Mouse (Mus musculus) cerebellum, postnatal 25 days (tissue): ENCODE results near the gene Rasgef1c.

Experiments used
- DNase-seq, 2 experiments: peaks; one replicate each; pipeline ENCODE4 v3.0.0; 2021; ENCODE audit warnings: mixed read lengths in 2 of 2

Rasgef1c gene

DNA sequence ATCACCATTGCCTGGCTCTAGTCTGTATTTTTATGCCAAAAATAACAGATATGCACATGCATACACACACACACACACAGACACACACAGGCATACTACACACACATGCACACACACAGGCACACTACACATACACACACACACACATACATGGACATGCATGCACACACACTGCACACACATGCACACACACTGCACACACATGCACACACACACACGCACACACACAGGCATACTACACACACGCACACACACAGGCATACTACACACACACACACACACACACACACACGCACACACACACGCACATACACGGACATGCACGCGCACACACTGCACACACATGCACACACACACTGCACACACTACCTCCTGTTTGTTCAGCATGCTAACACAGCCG, 77.3 kb downstream of the Rasgef1c start:
- DNase-seq, result no peak

DNA sequence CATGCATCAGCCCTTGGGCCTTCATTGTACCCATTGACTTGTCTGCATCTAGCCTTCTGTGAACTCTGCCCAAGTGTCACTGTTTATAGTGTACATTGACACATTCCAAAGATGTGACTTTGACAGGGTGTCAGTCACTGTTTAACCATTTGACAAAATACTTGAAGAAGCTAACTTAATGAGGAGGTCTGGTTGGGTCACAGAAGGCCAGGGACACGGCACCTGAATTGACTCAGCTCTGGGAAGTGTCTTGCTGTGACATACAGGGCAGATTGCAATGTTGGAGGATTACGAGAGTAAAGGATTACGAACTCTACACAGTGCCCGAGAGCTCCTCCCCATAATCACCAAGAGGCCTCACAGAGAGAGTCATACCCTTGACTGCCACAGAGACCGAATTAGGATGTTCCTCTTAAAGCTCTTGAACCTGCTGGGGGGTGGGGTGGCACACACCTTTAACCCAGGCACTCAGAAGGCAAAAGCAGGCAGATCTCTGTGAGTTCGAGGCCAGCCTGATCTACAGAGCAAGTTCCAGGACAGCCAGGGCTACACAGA, 79.1 kb downstream of the Rasgef1c start:
- no peak for DNase-seq

DNA sequence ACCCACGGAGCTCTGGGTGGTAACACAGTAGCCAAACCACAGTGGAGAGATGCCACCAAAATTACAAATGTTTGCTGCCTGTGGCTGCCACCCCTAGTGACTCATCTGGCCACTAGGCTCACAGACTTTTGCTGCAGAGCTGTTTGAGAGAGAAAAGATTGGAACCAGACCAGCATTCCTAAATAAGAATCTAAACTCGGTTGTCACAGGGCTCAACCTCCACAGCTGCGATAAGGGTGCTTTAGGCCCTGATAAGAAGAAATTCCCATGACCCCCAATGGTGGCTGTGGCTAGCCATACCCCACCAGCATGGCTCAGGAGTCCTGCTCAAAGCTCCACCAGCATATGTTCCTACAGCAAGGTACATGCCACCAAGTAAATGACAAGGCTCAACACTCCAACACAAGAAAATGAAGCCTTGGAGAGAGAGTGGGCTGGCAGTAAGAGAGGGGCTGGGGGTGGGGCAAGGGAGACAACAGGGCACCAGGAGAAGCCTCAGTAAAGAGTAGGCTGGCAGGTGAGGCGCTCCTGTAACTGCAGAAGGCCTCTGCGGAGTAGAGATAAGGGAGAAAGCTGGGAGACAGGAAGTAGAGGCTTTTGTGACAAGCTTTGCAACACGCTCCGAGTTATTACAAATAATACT, 79.8 kb downstream of the Rasgef1c start:
- DNase-seq, result no peak

DNA sequence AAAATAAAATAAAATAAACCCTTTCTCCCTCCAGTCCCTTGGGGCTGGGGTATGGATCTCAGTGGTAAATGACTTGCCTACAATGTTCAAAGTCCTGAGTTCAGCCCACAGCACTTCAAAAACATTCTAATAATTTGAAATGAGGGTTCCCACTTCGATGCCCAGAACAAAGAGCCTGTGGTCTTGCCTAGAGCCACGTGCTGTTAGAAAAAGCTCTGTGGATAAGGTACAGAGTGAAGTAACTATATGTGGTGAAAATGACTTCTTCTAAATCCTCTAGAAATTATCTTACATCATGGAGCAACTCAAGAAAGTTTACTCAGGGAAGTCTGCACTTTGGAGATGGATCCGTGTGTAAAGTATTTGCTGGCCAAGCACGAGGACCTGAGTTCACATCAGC, 80.5 kb downstream of the Rasgef1c start:
- DNase-seq, result no peak

DNA sequence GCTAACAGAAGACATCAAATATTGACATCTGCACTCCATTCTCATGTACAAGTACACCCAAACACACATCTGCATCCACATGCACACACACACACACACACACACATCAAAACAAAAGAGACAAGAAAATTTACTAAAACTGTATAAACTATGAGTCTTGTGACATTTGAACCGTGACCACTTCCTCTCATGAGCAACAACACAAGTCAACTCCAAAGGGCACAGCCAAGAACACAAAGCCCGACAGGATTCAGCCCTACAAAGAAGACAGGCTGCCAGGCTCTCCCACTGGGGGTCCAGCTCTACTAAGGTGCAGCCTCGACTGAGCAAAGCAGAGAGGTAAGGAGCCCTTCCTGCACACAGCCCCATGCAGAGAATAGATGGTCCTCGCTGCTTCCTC, 81.2 kb downstream of the Rasgef1c start:
- DNase-seq, result no peak

GRCm38 (mm10) chr11:49983875-49984552, 82.4 kb downstream of the Rasgef1c start:
- no peak for DNase-seq

DNA sequence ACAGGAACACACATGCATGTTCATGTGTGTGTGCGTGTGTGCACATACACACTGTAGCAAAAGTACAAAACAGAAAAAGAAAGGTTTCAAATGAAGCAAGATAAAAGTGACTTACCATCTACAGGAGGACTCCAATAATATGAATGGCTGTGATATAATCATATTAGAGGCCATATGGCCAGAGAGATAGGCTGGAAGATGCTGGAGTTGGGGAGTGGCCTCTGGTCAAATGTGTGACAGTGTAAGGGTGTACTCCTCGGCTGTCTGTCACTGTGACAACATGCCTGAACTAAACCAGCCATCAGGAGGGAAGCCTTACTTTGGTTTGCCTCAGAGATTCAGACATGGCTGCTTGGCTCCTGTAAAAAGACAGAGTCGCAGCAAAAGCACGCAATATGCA, 83.4 kb downstream of the Rasgef1c start:
- no peak for DNase-seq

DNA sequence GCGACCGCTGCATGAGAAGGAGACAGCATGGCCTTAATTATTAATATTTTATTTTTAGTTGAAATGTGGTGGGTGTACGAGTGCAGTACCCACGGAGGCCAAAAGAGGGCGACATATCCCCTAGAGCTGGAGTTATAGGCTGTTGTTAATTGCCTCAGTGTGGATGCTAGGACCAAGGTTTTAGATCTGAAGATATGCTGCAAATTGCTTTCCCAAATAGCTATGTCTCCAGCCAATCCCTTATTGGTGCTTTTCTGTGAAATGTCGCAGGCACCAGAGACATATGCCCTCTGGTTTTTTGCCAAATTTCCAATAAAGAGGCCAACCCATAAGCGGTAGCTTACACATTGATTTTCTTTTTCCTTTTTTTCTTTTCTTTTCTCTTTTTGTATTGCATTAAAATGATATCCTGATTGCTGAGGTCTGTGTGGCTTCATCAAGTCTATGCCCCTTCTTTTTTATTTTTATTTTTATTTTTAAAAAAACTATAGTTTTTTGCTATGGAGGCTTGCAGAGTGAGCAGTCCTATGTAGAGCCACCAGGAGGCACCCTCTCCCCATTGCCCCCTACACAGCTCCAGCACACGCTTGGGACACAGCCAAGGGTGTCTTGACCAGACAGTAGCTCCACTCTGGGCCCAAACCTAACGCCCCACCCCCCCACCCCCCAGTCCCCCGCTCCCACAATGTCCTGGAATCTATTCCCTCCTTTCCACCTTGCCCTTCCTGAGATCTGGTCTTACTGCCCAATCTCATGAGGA, 84.8 kb downstream of the Rasgef1c start:
- DNase-seq, result peak; percentile 73 to 84

GRCm38 (mm10) chr11:49994536-49994935, 92.9 kb downstream of the Rasgef1c start:
- DNase-seq, result no peak

GRCm38 (mm10) chr11:49996398-49996797, 94.8 kb downstream of the Rasgef1c start:
- no peak for DNase-seq

DNA sequence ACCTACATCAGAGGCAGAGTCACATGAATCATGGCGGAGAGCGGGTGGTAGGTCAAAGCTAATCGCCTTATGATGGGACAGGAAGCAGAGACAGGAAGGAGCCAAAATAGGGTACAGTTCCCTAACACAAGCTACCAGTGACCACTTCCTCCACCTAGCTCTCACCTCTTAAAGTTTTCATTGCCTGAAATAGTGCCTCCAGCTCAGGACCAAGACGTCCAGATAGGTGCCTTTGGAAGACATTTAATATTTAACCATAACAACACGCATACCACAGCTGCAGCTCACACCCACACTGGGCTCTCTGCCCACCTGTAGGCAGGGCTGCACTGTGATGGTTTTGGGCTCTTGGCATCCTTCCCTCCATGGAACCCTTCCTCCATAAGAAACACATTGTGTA, 95.7 kb downstream of the Rasgef1c start:
- DNase-seq, result no peak

- DNase-seq, result no peak
These were observed 101.2 kb downstream of the Rasgef1c start for GRCm38 (mm10) chr11:50002853-50003252.

GRCm38 (mm10) chr11:50007776-50008175, 106.1 kb downstream of the Rasgef1c start:
- peak; percentile 27 to 33 for DNase-seq

DNA sequence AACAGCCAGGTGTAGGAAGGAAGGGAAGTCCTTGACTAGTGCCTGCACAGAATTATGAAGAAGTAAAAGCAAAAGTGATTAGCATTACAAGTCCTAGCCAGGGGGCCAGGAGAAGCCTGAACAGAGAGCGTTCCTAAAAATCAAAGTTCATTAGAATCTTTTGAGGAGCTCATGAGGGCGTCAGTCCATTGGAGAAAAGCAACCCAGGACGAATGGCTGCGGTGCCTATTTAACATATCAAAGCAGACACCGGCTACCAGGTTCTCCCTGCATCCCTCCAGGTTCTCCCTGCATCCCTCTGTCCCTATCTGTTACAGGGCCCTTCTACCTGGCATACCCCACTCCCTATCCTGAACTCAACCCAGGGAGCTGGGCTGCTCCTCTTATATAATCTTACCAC, 106.6 kb downstream of the Rasgef1c start:
- DNase-seq, result no peak

DNA sequence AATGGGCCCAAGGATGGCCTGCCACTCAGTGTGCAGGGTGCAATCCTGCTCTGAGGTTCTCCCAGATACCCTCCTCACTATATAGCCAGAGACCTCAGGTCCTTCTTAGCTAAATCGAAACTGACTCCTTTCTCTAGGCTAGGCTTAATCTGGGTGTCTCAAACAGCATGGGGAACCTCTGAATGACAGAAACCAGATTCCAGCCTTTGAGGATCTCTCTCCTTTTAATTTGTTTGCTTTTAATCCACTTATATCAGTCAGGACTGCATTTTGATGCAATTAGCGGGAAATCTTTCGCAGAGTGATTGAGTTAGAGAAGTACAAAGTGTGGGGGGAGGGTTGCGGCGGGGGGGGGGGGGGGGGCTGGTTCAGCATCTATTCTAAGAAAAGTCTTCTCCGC, 111.4 kb downstream of the Rasgef1c start:
- DNase-seq, result no peak

- DNase-seq, result no peak
These were observed 114.9 kb downstream of the Rasgef1c start for GRCm38 (mm10) chr11:50016503-50016902.

- DNase-seq, result no peak
These were observed 115.9 kb downstream of the Rasgef1c start for GRCm38 (mm10) chr11:50017511-50017910.

DNA sequence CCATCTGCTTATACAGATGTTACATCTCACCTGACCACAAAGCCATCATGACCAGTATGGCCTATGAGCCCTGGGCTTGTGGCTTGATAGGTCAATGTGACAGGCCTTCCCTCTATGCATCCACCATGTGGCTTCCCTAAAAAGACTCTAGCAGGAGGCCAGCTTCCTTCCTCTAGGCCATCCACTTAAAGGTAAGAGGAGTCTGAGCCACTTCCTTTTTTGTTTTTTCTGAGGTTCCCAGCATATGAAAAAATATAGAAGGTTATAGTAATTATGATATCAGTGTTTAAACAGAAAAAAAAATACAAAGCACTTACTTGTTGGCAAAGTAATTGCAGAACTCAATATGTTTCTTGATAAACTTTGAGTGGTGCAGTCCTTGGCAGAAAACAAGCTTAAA, 117.2 kb downstream of the Rasgef1c start:
- DNase-seq, result no peak

DNA sequence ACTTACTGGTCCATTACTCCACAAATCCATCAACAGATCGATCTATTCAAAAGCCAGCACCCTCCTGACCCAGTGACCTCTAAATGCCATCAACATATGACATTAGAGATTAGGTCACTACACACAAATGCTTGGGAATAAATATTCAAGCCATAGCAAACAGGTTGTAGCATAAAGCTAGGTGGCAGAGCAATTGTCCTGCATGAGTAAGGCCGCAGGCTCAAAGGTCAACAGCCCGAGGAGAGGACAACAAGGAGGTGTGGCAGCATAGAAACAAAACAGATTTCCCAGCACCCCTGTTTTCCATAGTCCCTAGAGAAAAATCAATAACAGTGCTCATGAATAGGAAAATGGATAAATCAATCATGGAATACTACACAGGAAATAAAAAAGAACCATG, 120.5 kb downstream of the Rasgef1c start:
- no peak for DNase-seq

DNA sequence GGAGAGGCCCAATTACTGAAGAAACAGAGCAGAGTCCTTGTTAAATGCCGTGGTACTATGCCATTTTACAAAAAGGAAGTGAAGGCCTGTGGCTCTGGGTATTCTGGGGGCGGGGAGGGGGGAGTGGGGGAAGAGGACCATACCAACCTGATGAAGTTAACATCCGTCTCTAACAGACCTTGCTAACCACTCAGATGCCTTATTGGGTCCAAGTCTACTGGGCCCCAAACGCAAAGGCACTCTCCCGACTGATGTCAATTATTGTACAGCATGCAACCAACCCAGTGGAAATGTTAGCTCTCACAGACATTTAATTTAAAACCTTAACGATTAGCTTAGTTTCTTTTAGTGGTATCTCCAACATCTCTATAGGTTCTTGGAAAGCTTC, 122.8 kb downstream of the Rasgef1c start:
- DNase-seq, result no peak

DNA sequence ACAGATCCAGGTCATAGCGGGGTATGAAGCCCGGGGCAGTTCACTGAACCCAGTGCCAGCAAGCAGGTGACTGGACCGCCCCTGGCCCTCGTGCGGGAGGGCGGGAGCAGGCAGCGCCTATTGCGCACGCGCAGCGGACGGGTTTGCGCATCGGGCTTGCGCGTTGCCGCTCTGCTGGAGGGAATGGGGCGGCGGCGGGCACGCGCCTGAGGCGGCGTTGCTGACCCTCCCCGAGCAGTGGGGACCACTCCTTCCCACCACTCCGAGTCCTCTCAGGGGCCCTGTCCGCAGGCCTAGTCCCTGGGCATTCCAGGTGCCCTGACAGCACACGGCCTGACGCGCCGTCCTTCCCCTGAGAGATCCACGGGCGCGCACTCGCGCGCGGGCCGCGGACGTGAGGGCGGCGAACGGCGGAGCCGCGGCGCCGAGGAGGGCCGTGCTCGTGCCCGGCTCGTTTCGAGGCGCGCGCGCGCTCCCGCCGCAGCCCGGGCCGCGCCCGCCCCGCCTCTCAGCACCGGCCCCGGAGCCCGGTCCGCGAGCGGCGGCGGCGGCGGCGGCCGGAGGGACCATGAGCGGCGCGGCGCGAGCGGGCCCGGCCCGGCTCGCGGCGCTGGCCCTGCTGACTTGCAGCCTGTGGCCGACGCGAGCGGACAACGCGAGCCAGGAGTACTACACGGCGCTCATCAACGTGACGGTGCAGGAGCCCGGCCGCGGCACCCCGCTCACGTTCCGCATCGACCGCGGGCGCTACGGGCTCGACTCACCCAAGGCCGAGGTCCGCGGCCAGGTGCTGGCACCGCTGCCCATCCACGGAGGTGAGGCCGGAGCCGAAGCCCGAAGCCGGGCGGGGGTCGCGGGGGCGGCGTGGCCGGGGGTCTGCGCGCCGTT, 123.4 kb downstream of the Rasgef1c start, which contains the start of gene Rnf130:
Gene Rnf130, plus strand, starts transcription at position 514 of the 888 bp plus-strand sequence.
- peak; percentile 98 to 99 for DNase-seq

GRCm38 (mm10) chr11:50025721-50026520, 124.3 kb downstream of the Rasgef1c start:
- peak in 1 of 2 experiments; percentile 33 for DNase-seq
